Comparison of ENCODE assay signal across 8 mouse cellular contexts in the genomic region with DNA sequence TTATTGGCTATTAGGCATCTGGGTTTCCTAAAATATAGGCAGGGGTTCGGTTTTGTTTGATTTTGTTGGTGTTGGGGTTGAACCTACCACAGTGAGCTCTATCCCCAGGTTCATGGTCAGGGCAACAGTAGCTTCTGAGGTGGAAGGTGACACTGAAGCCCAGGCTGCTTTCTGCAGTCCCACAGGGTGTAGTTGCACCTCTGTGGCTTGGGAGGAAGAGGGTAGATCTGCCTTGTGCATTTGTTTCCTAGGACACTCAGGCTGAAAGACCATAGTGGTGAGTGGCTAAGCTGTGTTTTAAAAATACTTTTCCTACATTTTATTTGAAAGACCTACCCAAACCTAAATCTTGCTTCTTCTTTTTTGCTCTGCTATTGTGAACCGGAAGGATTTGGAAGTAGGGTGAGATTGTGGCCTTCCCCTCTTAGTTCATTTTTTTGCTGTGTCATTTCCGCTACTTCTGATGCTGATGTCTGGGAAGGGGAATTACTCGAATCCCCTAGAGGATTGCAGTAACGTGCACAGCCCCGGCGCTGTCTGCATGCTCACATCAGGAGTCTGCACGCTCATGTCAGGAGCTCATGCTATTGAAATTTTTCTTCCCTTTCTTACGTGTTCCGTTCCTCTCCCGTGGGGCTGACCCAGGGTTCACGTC.
A peak's percentile ranks its signal among the peaks of the same experiment; 100 is the strongest.
DNase-seq lines count a peak whose midpoint lies in the region; ATAC-seq and TF ChIP-seq lines count a peak whose summit lies in the region.

No protein-coding gene starts in this region.

- H3K9me3 ChIP-seq in kidney, postnatal 0 days (replicated peaks; ENCODE audit: low read length): no peaks in the 10 kb centered on the region
- H3K9me3 ChIP-seq in midbrain, embryonic 11.5 days (ENCODE audit: control insufficient read depth, low read length): no peaks in the 10 kb centered on the region

- TF ChIP-seq CTCF in kidney, postnatal 0 days (IDR thresholded peaks at IDR 0.05; ENCODE audit: low read depth): no peak

- no peaks in the 10 kb centered on the region for H3K4me1 ChIP-seq in kidney, postnatal 0 days (replicated peaks; ENCODE audit: insufficient read depth, low read length)
- H3K4me1 ChIP-seq in midbrain, embryonic 11.5 days (ENCODE audit: control insufficient read depth, insufficient read depth, low read length): no peaks in the 10 kb centered on the region

- H3K27ac ChIP-seq in kidney, postnatal 0 days: no peak overlapping the region
- peak overlapping the region; percentile 52 for H3K27ac ChIP-seq in midbrain, embryonic 11.5 days (ENCODE audit: low read depth, low read length)

- H3K9ac ChIP-seq in kidney, postnatal 0 days (ENCODE audit: low read depth, low read length): no peak overlapping the region
- H3K9ac ChIP-seq in midbrain, embryonic 11.5 days (ENCODE audit: low read length): no peak overlapping the region

- H3K4me2 ChIP-seq in kidney, postnatal 0 days (ENCODE audit: low read length): peak overlapping the region; percentile 10; the same call in 1 of the 2 replicates
- H3K4me2 ChIP-seq in midbrain, embryonic 11.5 days: peak overlapping the region; percentile 10; the same call in 1 of the 2 replicates

- peak; percentile 98 for ATAC-seq in common myeloid progenitor, adult 5-6 weeks (replicated peaks; ENCODE audit: low read depth, poor library complexity, severe bottlenecking)
- 0 out of 2 replicates have a peak, but pooled peaks have one; percentile 49 for ATAC-seq in kidney, postnatal 0 days (replicated peaks; ENCODE audit: low FRiP score, low read depth)
- peak; percentile 88 for ATAC-seq in midbrain, embryonic 11.5 days (ENCODE audit: low FRiP score)

- WGBS in kidney, postnatal 0 days: 25% methylated on average over 12 of the region's 12 CpGs
- WGBS in midbrain, embryonic 11.5 days: 38% methylated on average over 12 of the region's 12 CpGs

- DNase-seq in gastrocnemius, adult 18-20 months (ENCODE audit: low spot score): peak; percentile 43
- no peak for DNase-seq in gastrocnemius, postnatal 4 days (ENCODE audit: low spot score in 2 of 2)
- DNase-seq in heart, adult 8-10 months (ENCODE audit: low spot score): peak; percentile 67
- peak; percentile 76 for DNase-seq in kidney, postnatal 0 days (ENCODE audit: low spot score)
- peak; percentile 89 for DNase-seq in midbrain, embryonic 11.5 days (ENCODE audit: low spot score, missing footprints)
- no peak for DNase-seq in thymus, postnatal 36 days
- no peak for DNase-seq in right cerebral cortex, adult 18-20 months

- H3K36me3 ChIP-seq in kidney, postnatal 0 days (ENCODE audit: insufficient read depth, low read length): no peaks in the 10 kb centered on the region
- no peaks in the 10 kb centered on the region for H3K36me3 ChIP-seq in midbrain, embryonic 11.5 days (ENCODE audit: control insufficient read depth, insufficient read depth, low read length)

- no peaks in the 10 kb centered on the region for H3K27me3 ChIP-seq in kidney, postnatal 0 days (ENCODE audit: insufficient read depth, low read length)
- H3K27me3 ChIP-seq in midbrain, embryonic 11.5 days (ENCODE audit: control insufficient read depth, insufficient read depth, low read length): no peaks in the 10 kb centered on the region

- no peak overlapping the region for H3K4me3 ChIP-seq in kidney, postnatal 0 days (replicated peaks; ENCODE audit: low read depth, low read length)
- H3K4me3 ChIP-seq in midbrain, embryonic 11.5 days (ENCODE audit: low read depth, low read length): no peak overlapping the region

Comparison
In these comparisons a context has a peak if more than half of its experiments do, and no peak if none do; other contexts are left out.
1. DNase-seq: peak in gastrocnemius, adult 18-20 months (single experiment), heart, adult 8-10 months (single experiment), kidney, postnatal 0 days (single experiment) and midbrain, embryonic 11.5 days (single experiment); none in gastrocnemius, postnatal 4 days (0 of 2), thymus, postnatal 36 days (0 of 2) and right cerebral cortex, adult 18-20 months (single experiment).
2. Peak in every context shown above with its lines, with median percentiles within 50 percentile points of each other: ATAC-seq.